Mouse (Mus musculus) stomach, postnatal 0 days (tissue): ENCODE data around the gene Tril. TPM values are rescaled to one million over a fixed set of nuclear protein-coding genes. Genes with fewer than 3 reads are reported as not detected.
A peak's percentile ranks its signal among the peaks of the same experiment; 100 is the strongest.

Experiments used
- ATAC-seq: fragments of 200-750 bp; cut with Nextera tagmentation; 2 replicates; pipeline ENCODE4 v1.8.0; 2017; ENCODE audit not compliant: low FRiP score, low TSS enrichment
- DNase-seq: peaks from one replicate; pipeline ENCODE4 v3.0.0-alpha.2; 2016; ENCODE audit warnings: low spot score
- H3K27ac ChIP-seq: fragments of 300-500 bp; sonication (generic); replicated peaks from 2 replicates; pipeline ENCODE4 v1.5.1; 2014; ENCODE audit warnings: mild to moderate bottlenecking, control low read depth
- H3K27me3 ChIP-seq: fragments of 300-500 bp; sonication (generic); 2 replicates; pipeline ENCODE4 v1.6.1; 2014; ENCODE audit warnings: low read length; ENCODE audit not compliant: control insufficient read depth, insufficient read depth
- H3K36me3 ChIP-seq: fragments of 300-500 bp; sonication (generic); 2 replicates; pipeline ENCODE4 v1.6.1; 2014; ENCODE audit warnings: low read length, mixed read lengths; ENCODE audit not compliant: control insufficient read depth, insufficient read depth
- H3K4me1 ChIP-seq: fragments of 300-500 bp; sonication (generic); replicated peaks from 2 replicates; pipeline ENCODE4 v1.6.1; 2014; ENCODE audit warnings: antibody characterized with exemption; ENCODE audit not compliant: control insufficient read depth, insufficient read depth
- H3K4me2 ChIP-seq: fragments of 300-500 bp; sonication (generic); replicated peaks from 2 replicates; pipeline ENCODE4 v1.6.1; 2014; ENCODE audit warnings: low read depth, mild to moderate bottlenecking, control low read depth, moderate library complexity
- H3K4me3 ChIP-seq: fragments of 300-500 bp; sonication (generic); 2 replicates; pipeline ENCODE4 v1.5.1; 2014; ENCODE audit warnings: low read depth, low read length, control low read depth
- H3K9ac ChIP-seq: fragments of 300-500 bp; sonication (generic); 2 replicates; pipeline ENCODE4 v1.6.1; 2014; ENCODE audit warnings: mild to moderate bottlenecking, low read length, control low read depth, mixed read lengths
- H3K9me3 ChIP-seq: fragments of 300-500 bp; sonication (generic); 2 replicates; pipeline ENCODE4 v1.6.1; 2016; ENCODE audit warnings: low read length; ENCODE audit not compliant: control insufficient read depth
- CTCF ChIP-seq: IDR thresholded peaks from 2 replicates; pipeline ENCODE4 v1.5.1; 2016; ENCODE audit warnings: antibody characterized with exemption, low read depth, mild to moderate bottlenecking, moderate library complexity
- EP300 ChIP-seq: optimal IDR thresholded peaks from 2 replicates; pipeline ENCODE3; 2016; ENCODE audit warnings: antibody characterized with exemption
- WGBS: fragments of 180-500 bp; shearing (Covaris S2); extraction: QIAGEN DNeasy Blood & Tissue Kit; methylation state at CpG from one replicate; pipeline ENCODE4 v1.1.7; 2014; 5-methylcytosine and 5-hydroxymethylcytosine counted together
- polyA plus RNA-seq: library from polyadenylated mRNA; unstranded; fragments of >200 nt; fragmentation: Nextera tagmentation; extraction: Ambion mirVana; gene quantifications from 2 replicates; pipeline ENCODE4 v1.2.1, GENCODE M21; 2015

Gene Tril
- polyA plus RNA-seq, 1 experiment from 2014 or later = 6.8 TPM

DNA sequence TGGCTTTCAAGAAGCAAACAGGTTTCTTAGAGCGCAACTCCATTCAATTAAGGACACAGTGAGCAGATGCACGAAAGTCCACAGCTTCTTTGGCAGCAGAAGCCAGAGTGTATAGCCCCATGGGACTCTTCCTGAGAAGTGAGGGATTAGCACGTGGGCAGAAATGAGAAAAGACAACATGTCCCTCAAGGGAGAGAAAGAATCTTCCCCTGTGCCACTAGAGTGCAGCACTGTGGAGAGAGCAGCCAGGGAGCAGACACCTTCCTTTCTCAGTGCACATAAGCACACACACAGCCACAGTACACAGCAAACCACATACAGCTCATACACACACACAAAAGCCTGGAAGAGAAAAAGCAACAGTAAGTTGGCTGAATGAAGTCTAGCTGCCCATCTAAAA is 8.4 kb downstream of the Tril start:
- no peak for DNase-seq
- H3K4me2 ChIP-seq = no peak overlapping the region
- no peak overlapping the region for H3K27ac ChIP-seq
- H3K27me3 ChIP-seq = no peaks in the 10 kb centered on the region
- H3K4me1 ChIP-seq = no peaks in the 10 kb centered on the region
- no peak overlapping the region for H3K9ac ChIP-seq
- H3K36me3 ChIP-seq = no peaks in the 10 kb centered on the region
- TF ChIP-seq CTCF (peak; percentile 56), EP300 (no peak)
- H3K4me3 ChIP-seq = no peak overlapping the region
- 63% methylated on average over 3 of the region's 3 CpGs for WGBS
- no peaks in the 10 kb centered on the region for H3K9me3 ChIP-seq
- no peak for ATAC-seq

DNA sequence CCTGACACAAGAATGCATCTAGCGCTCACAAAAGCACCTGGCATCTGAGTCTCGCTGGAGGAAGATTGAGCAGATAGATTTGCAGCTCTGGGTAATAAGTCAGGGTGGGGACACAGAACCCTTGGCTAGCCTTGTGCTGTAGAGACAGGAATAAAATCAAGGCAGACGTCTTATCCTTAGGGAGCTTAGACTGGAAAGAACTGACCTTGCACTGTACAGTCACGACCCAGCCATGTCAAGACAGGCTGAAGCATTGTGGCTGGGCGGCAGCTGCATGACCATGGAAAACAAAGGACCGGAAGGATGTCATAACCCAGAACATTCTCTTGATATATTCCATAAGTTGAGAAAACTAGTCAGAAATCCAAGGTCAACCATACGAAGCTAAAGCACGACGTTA is 11.8 kb downstream of the Tril start:
- Histone ChIP-seq H3K9me3 (no peaks in the 10 kb centered on the region), H3K4me1 (no peaks in the 10 kb centered on the region), H3K27me3 (no peaks in the 10 kb centered on the region), H3K27ac (no peak overlapping the region), H3K4me2 (no peak overlapping the region), H3K9ac (no peak overlapping the region), H3K36me3 (no peaks in the 10 kb centered on the region), H3K4me3 (no peak overlapping the region)
- TF ChIP-seq CTCF (no peak), EP300 (no peak)
- no peak for DNase-seq
- ATAC-seq = no peak
- 64% methylated on average over 9 of the region's 9 CpGs for WGBS

DNA sequence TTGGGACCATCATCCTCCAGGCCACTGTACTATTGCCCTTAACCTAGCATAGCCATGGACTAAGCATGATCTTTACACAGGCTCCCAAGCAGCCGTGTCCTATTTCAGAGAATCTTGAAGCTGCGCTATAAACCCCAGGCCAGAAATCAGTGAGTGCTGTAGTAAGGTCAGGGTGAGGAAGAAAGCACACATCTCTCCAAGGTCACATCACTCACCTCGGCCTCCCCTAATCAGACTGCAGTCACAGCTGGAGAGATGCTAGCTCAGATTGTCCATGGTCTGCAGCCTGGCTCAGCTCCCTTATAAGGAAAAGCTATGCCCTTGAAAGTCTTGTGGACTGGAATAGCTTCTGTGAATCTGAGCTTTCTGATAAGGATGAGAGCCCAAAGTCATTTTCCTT is 13.4 kb downstream of the Tril start:
- H3K27ac ChIP-seq = no peak overlapping the region
- H3K36me3 ChIP-seq = no peaks in the 10 kb centered on the region
- no peaks in the 10 kb centered on the region for H3K27me3 ChIP-seq
- no peak overlapping the region for H3K4me2 ChIP-seq
- ATAC-seq = no peak
- TF ChIP-seq EP300 (no peak), CTCF (no peak)
- WGBS = 62% methylated on average over 3 of the region's 3 CpGs
- no peaks in the 10 kb centered on the region for H3K9me3 ChIP-seq
- no peak overlapping the region for H3K9ac ChIP-seq
- no peak for DNase-seq
- no peak overlapping the region for H3K4me3 ChIP-seq
- H3K4me1 ChIP-seq = no peaks in the 10 kb centered on the region

DNA sequence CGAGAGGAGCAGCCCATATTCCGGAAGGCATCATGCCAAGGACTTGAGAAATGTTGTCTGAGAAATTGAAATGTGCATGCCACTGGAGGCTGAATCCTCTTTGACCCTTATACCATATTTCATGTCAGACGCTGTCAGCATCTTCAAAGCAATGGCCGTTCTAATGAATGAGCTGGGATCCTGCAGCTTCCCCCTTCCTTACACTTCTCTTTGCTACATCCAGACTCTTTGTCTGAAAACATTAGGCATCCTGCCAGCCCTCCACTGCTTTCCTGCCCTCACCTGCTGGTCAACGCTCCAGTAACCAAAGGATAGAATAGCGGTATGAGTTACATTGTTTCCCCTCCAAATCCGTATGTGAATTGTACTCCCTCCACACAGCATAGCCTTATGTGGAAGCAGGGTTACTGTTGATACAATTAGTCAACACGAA is 14.0 kb downstream of the Tril start:
- Histone ChIP-seq H3K36me3 (no peaks in the 10 kb centered on the region), H3K4me2 (no peak overlapping the region), H3K9ac (no peak overlapping the region), H3K27ac (no peak overlapping the region), H3K4me3 (no peak overlapping the region), H3K4me1 (no peaks in the 10 kb centered on the region), H3K9me3 (no peaks in the 10 kb centered on the region), H3K27me3 (no peaks in the 10 kb centered on the region)
- no peak for TF ChIP-seq EP300
- no peak for TF ChIP-seq CTCF
- WGBS = 35% methylated on average over 8 of the region's 8 CpGs
- no peak for DNase-seq
- no peak for ATAC-seq

DNA sequence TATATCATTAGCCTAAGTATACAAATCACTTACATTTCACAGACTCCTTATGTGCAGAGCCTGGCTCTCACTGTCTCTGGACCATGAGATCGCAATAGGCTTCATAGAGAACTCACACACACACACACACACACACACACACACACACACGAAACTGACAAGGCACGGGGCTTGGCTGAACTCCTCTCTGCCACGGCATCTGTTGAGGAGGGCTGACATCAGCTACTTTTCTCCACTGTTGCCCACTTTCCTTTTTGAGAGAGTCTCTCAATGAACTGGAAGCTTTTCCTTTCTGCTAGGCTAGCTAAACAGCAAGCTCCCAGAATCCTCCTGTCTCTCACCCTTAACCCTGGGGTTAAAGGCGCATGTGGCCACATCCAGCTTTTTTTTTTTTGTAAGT is 14.6 kb downstream of the Tril start:
- 76% methylated on average over 5 of the region's 5 CpGs for WGBS
- ATAC-seq = no peak

DNA sequence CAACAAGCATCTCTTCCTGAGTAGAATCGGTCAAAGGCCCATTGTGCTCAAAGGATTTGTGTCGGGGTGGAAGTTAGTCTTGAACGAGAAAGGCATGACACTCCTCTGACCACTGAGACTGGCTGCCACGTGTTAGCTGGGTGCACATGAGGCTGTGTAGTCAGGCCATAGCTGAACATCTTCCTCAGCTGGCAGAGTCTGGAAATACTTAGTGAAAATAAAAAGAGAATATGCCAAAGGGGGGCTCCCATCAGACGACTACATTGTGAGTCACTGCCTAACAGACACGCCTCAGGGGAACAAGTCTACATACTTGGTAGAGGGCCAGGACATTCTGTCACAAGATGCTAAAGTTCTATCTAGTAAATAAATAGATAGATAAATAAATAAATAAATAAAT is 16.5 kb downstream of the Tril start:
- ATAC-seq = no peak
- TF ChIP-seq CTCF (no peak), EP300 (no peak)
- WGBS = 77% methylated on average over 6 of the region's 6 CpGs

More for the DNA sequence above, 14.6 kb downstream of the Tril start:
- Histone ChIP-seq H3K27ac (no peak overlapping the region), H3K27me3 (no peaks in the 10 kb centered on the region), H3K9me3 (no peaks in the 10 kb centered on the region), H3K36me3 (no peaks in the 10 kb centered on the region), H3K4me3 (no peak overlapping the region), H3K4me2 (no peak overlapping the region), H3K4me1 (no peaks in the 10 kb centered on the region), H3K9ac (no peak overlapping the region)
- DNase-seq = no peak
- TF ChIP-seq EP300 (no peak), CTCF (no peak)

More for the DNA sequence above, 16.5 kb downstream of the Tril start:
- no peaks in the 10 kb centered on the region for H3K36me3 ChIP-seq
- no peak overlapping the region for H3K4me3 ChIP-seq
- no peak overlapping the region for H3K4me2 ChIP-seq
- no peak overlapping the region for H3K9ac ChIP-seq
- no peaks in the 10 kb centered on the region for H3K9me3 ChIP-seq
- H3K4me1 ChIP-seq = no peaks in the 10 kb centered on the region
- H3K27me3 ChIP-seq = no peaks in the 10 kb centered on the region
- no peak for DNase-seq
- no peak overlapping the region for H3K27ac ChIP-seq
